Mouse (Mus musculus): Measurements from ENCODE around the gene Myo1b.
A peak's percentile ranks its signal among the peaks of the same experiment; 100 is the strongest.

The Myo1b gene

DNA sequence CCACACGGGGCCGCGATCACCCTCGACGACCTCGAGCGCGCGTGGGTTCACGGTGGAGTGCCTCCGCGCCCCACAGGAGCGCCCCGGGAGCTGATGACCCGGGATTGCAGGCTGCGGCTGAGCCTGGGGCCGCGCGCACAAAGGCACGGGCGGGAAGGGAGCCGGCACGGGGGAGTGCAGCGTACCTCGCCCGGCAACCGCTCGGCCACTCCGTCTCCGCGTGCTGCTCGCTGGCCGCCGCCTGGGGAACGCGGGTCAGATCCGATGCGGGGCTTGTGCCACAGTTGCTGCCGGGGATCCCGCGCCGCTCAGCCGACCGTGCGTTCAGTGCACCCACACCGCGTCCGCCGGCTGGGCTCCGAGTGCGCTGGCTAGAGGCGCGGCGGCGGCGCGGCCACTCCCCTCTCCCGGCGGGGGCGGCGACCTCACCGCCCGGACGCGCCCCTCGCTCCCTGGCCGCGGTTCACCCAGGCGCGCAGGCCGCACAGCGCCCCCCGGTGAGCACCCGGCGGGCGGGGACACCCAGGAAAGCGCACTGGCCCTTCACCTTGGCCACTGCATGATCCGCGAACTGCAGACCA is at the start of gene Myo1b:
Gene Myo1b, minus strand, starts transcription at position 496 of the 581 bp plus-strand sequence.
- DNase-seq (ENCODE audit: low spot score in 2 of 2) = peak; percentile 67 to 77

GRCm38 (mm10) chr1:51964647-51965046 is 48.8 kb upstream of the Myo1b start:
- DNase-seq (ENCODE audit: low spot score in 2 of 2) = no peak

DNA sequence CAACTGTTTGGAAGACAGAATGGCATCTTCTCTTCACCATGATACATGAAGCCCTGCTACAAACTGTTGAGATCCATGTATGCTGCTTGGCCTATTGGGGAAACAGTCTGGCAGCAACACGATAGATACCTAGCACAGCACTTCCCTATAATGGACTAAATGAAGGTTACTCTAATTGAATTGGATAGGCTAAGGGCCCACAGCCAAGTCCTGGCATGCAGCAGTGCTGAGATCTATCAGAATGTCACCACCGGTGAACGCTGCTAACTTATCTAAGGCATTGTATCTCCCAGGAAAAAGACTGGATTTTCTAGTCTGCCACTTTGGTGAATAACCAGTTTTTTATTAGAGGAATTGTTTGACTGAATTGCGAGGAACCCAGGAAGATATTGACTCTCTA is 31.2 kb upstream of the Myo1b start:
- DNase-seq (ENCODE audit: low spot score in 2 of 2) = no peak

DNA sequence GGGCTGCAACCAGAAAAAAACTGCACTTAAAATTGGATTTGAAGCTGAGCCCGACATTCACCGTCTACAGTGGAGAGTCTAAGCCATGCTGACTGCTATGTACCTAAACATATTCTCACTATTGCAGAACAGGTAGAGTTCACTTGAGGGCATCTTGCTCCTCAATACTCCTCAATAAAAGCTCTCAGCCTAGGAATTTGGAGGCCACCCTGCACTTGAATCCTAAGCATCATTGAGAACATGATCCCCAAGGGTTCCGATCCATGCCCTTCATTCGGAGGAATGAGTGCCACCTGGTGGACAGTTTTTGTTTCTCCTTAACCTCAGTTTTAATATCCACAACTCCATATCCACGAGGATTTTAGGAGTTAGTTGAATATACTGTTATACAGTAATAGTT is 28.9 kb upstream of the Myo1b start:
- peak in 1 of 2 experiments; percentile 25 for DNase-seq (ENCODE audit: low spot score in 2 of 2)

DNA sequence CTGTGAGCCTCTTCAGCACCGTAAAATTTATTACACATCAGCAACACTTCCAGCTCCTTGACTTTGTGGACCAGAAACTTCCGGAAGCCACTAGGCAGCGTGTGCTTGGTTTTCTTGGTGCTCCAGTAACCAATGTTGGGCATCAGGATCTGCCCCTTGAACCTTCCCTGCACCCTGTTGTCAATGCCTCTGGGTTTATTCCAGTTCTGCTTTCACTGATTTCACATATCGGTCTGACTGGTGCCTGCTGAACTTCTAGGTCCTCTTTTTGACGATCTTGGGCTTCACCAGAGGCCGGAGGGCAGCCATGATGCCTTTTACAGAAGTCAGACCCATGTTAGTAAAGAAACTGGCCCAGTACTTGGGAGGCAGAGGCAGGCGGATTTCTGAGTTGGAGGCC is 22.5 kb upstream of the Myo1b start:
- no peak for DNase-seq (ENCODE audit: low spot score in 2 of 2)

DNA sequence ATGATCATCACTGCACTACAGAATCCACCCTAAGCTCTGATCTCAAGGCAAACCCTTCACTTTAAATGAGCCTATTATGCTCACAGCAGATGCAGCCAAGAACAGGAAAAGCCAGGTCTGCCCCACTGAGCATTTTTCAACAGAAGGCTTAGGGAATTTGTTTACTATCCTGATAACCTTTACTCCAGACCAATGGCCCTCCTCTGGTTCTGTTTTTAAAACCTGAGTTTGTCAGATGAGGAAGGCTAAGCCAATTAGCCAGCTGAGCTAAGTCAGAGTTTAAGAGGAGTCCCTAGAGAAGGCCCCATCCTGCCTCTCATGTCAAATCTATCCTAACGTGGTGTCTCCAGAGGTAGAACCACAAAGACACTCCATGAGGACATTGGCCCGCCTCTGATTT is 19.1 kb upstream of the Myo1b start:
- no peak for DNase-seq (ENCODE audit: low spot score in 2 of 2)

DNA sequence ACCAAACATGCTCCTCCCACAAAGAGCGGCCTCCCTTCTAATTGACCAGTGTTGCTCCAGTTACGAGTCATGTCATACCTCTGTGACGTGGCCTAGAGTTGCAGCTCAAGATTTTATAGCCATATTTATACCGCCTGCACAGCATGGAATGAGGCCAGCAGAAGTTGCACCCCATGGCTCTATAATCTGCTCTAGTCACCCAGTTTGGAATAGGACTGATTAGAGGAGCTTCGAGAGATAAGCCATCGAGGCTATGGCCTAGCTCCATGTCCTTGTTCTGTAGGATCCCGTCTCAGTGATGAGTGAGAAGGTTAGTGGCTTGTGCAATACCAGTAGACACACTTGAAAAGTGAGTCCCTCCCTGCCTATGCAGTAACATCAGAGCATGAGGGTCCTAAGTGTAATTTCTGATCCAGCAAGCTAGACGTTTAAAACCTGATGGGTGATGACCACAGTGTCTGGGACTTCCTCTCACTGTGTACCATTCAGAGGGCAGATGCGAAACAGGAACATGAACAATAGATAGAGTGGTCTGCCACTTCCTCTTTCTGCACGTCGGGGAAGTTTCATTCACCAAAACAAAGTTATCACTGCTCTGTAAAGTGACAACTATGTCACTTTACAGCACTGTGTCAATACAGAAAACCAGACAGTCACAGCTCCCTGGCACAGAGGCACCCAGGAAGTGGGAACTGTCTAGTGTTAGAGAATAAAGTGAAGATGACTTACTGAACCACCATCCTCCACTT is 18.5 kb upstream of the Myo1b start:
- peak; percentile 5 to 42 for DNase-seq (ENCODE audit: low spot score in 2 of 2)

DNA sequence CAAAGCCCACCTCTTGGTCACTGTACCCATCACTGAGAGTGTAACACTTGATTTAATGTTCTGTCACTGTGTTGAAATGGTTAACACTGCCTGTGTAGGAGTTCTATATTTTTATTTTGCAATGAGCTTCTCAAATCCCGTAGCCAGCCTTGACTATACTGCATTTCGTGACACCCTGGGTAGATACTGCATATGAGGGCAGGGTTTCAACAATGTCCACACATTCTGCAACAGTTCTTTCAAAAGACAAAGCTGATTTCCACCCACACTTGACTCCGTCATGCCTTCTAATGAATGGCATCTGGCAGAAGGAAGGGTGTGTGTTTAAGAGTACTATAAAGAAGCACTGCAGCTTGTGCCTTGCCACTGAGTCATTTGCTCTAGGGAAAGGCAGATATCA is 17.0 kb upstream of the Myo1b start:
- no peak for DNase-seq (ENCODE audit: low spot score in 2 of 2)

- DNase-seq (ENCODE audit: low spot score in 2 of 2) = no peak
These were observed 15.7 kb upstream of the Myo1b start for GRCm38 (mm10) chr1:51931561-51931960.

- peak; percentile 27 to 39 for DNase-seq (ENCODE audit: low spot score in 2 of 2)
These were observed 14.7 kb upstream of the Myo1b start for GRCm38 (mm10) chr1:51930584-51930983.

DNA sequence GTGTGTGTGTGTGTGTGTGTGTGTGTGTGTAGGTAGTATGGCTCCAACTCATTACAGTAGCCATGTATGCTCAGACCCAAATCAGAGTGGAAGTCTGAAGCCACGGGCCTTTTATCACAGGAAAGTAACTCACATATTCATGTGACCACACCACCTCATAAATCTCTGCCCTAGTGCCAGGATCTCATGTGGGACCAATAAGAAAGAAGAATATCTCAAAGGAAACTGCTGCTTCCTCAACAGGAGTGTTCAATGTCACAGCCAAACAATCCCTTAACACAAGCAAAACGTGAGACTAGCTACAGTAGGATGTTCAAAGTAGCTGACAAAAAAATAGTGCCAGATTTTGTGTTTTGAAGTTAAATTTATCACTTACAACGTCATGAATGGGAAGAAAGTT is 13.7 kb upstream of the Myo1b start:
- no peak for DNase-seq (ENCODE audit: low spot score in 2 of 2)

DNA sequence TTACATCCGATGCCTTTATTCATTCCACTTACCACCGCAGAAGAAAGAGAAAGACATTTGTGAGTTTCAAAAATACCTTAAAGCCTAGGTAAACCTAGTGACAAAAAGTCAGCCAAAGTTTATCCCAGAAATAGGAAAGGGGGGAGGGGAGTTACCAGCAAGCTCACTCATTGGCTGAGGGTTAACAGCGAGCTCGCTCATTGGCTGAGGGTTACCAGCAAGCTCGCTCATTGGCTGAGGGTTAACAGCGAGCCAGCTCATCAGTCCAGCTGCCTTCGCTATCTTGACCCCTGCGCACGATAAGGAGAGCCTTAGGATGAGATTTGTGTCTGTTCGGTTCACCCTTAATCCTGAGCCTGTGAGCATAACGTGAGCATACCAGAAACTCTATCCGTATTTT is 6.9 kb upstream of the Myo1b start:
- DNase-seq (ENCODE audit: low spot score in 2 of 2) = no peak

- DNase-seq (ENCODE audit: low spot score in 2 of 2) = no peak
These were observed 405 bp upstream of the Myo1b start for GRCm38 (mm10) chr1:51916276-51916675.

DNA sequence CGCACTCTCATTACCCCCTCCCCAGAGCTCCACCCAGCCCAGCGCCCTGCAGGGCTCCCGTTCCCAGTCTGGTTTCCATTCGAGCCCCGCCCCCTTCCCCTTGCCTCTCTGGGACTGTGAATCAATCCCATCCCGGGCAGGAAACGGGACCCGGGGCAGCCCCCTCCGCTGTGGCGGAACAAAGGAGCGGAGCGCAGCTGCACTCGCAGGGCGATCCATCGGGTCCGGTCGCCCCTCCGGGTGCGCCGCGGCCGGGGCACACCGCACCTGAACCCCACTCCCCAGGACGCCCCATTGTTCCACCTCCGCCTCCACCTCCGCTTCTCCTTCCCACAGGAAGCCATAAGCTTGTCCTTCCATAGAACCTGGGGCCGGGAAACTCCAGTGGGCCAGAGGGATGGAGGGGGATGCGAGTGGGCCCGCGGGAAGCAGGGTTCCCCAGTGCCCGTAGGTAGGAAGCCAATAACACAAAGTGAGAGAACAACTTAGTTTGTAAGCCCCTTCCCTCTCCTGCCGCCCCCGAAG is 758 bp downstream of the Myo1b start:
- DNase-seq (ENCODE audit: low spot score in 2 of 2) = peak; percentile 81 to 87

DNA sequence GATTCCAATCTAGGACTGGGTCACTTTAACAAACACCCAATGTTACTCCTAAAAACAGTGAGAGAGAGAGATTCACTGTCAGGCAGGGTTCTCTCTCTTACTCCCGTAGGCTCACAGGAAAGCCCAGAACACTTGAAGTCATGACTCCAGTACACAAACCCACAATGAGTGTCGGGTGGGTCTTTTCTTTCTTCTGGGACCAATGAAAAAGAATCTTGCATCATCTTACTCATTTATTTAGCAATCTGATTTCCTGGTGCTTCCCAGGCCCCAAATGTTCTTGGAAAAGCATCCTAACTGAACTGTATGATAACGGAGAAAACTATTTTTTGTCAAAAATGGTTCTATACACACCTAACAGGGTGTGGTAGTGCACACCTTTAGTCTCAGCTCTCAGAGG is 1.8 kb downstream of the Myo1b start:
- no peak for DNase-seq (ENCODE audit: low spot score in 2 of 2)

- DNase-seq (ENCODE audit: low spot score in 2 of 2) = no peak
These were observed 2.6 kb downstream of the Myo1b start for GRCm38 (mm10) chr1:51913071-51913814.

DNA sequence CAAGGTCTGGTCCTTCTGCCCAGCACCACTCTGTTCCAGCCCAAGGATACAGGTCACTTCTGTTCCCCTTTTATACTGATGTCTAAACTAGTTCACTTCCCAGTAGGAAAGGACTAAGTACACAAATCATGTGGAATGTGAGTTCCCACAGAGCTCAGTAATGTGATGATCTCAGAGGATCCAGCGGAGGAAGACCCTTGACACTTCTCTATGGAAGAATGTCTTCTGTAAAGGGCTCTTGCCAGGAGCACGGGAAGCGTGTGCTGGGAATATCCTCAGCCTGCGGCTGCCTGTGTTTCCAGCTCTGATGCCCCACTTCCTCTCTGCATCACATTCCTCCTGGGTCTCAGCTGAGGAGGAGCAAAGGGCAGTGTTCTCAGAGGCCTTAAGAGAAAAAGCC is 4.5 kb downstream of the Myo1b start:
- DNase-seq (ENCODE audit: low spot score in 2 of 2) = peak; percentile 40 to 57

- no peak for DNase-seq (ENCODE audit: low spot score in 2 of 2)
These were observed 6.7 kb downstream of the Myo1b start for GRCm38 (mm10) chr1:51909204-51909603.

- no peak for DNase-seq (ENCODE audit: low spot score in 2 of 2)
These were observed 8.1 kb downstream of the Myo1b start for GRCm38 (mm10) chr1:51907821-51908220.

DNA sequence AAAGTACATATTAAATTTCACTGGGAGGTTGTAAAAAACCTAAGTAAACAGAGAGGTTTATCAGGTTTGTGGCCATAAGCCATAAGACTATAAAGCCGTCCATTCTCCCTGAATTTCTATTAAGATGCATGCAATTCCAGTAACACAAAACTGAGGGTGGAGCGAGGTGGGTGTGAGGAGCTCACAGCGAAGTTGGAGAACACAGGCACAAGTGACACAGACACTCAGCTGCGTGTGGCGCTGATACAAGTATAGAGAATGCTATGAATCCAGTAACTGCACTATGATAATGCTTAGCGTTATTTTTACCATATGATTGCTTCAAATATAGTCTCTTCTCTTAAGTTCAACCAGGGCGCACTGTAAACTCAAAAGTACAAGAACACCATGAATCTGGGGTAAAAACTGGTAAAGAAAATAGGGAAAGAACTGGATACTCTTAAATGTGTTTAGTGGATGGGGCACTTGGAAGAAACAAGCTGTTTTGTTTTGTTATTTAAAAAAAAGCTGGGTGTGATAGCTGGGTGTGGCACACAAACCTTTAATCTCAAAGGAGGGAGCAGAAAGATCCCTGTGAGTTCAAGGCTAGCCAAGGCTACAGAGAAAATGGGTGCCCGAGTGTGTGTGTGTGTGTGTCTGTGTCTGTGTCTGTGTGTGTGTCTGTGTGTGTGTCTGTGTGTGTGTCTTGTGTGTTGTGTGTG is 9.5 kb downstream of the Myo1b start:
- no peak for DNase-seq (ENCODE audit: low spot score in 2 of 2)

DNA sequence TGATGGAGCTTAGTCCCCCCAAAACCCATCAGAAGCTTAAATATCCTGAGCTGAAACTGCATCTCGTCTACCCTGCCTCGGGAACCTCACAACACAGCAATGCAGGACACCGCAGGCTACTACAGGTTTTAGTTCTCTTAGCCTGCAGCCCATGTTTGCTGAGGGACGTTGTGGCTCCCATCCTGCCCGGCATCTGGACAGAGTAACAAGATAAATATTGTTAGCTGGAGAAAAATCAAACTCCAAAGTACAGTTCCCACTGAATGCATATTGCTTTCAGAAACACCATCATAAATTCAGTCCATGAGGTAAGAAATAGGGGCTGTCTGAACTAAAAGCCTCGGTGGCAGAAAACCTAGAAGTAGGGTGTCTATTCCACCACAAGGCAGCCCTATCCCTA is 10.8 kb downstream of the Myo1b start:
- no peak for DNase-seq (ENCODE audit: low spot score in 2 of 2)

DNA sequence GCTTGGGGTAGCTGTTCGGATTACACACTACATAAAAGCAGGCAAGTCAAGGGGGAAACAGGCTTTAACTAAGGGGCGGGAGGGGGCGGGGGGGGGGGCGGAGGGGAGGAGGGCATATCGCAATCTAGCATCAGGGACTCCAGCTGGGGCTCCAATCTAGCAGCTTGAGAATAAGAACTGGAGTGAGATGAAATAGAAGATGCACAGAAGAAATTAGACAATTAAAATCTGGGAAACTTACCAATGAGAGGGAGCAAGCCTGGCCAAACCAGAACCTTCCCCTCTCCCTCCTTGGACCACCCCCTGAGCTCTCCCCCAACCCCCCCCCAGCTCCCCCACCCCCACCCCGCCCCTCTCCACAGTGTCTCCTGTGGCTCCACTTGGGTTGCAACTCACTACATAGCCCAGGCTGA is 18.7 kb downstream of the Myo1b start:
- no peak for DNase-seq (ENCODE audit: low spot score in 2 of 2)
